Mouse (Mus musculus): ENCODE measurements around the gene Ercc2.

DNA sequence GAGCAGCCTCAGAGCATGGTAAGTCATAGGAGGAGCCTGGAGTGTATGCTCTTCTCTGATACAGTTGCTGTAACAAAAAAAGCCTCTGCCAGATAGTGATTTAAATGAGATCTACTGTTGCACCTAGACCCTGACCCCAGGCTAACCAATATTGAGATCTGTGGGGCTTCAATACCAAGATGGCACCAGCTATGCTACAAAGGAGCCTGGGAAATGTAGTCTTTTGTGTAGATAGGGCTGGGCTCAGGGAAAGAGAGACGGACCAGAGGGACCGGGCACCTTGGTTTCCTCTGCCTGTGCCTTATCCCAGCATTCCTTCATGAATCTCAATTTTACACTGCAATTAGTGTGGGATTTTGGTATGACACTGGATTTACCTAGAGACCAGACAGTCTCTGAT, 8.4 kb upstream of the Ercc2 start:
- no peak for TF ChIP-seq CTCF (IDR thresholded peaks at IDR 0.05 in 2 of 3, conservative IDR thresholded peaks at IDR 0.05 in 1 of 3; ENCODE audit: control insufficient read depth in 1 of 3, insufficient read depth in 1 of 3, low read depth in 2 of 3, low read length in 3 of 3, poor library complexity in 1 of 3, severe bottlenecking in 1 of 3)
- TF ChIP-seq CHD1 (IDR thresholded peaks at IDR 0.05; ENCODE audit: low read depth, low read length), result no peak
- TF ChIP-seq EP300 (IDR thresholded peaks at IDR 0.05; ENCODE audit: low read depth in 1 of 2, low read length in 2 of 2), result no peak

Data from MEL (cell line).